Mouse (Mus musculus) layer of hippocampus, adult 9-11 months (tissue): ENCODE results near the gene Usp7.

Experiments
- DNase-seq: peaks from one replicate; pipeline ENCODE4 v3.0.0; 2022

Gene Usp7

DNA sequence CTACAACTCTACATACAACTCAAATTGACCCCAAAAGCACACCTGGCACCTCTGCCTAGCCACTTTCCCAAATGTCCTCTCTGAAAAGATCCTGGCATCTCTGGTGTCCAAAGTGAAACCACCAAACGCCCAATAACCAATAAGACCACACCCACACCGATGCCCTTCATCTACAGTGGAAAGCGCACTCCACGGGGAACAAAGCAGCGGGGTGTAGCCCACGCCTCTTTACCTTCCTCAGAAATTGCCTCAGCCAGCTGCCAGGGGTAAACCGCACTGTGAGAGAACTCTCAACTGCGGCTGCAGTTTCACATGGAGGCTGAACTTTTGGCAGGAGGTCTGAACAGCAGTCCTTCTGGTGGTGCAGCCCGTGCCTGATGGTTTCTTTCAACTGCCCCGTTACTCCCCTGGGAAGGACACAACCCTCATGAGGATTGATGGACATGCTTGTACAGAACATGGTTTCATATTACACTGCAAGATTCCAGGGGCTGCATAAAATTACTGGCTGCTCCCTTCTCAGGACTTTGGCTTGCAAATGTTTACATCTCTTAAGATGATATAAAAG lies 76.5 kb downstream of the Usp7 start:
- DNase-seq, result no peak

DNA sequence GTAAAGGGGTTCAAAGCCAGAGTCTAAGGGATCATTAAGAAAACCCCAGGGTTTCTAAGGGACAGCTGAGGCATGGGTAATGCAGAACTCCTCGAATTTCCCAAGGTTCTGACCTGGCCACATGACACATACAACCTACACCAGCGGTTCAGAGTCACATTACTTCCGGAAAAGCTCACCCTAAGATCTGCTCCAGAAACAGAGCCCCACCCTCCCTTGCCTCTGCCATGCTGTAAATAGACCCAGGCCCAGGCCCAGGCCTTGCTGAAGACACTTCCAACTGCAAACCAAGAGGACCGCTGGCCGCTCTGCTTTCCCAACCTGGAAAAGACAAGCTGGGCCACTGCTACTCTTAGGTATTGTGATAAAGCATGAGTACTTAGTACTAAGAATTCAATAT lies 77.3 kb downstream of the Usp7 start:
- no peak for DNase-seq

DNA sequence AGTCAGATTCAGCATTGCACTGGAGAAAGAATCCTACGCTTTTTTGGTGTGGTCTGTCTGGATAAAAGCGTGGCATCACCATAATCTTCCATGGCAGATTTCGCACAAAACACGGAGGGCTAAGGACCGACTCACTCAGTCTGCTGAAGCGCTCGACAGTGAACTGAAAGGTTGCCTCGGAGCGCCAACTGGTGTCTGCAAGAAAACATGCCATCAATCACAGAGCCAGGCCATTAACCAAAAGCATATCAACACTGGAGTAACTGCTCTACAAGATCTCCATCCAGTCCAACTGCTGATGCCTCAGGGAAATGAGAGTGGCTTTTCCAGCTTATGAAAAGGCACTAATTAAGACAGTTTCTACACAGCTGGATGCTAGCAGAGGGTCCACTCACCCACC lies 80.1 kb downstream of the Usp7 start:
- peak; percentile 23 for DNase-seq

DNA sequence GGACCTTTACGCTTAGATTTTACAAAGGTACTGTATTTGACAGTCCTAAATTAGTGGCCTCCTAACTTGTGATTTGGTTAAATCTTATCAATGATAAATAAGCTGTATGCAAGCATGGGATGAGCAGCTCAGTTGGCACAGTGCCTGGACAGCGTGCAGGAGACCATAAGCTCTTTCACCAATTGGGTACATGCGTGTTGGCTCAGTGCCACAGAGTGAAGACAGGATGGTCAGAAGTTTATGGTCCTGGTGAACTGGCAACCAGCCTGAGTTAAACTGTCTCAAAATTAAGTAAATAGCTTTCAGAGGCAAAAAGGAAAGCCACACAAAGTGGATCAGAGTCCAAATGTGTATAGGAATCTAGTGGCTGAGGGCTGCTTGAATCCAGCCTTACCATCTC lies 91.5 kb downstream of the Usp7 start:
- no peak for DNase-seq

DNA sequence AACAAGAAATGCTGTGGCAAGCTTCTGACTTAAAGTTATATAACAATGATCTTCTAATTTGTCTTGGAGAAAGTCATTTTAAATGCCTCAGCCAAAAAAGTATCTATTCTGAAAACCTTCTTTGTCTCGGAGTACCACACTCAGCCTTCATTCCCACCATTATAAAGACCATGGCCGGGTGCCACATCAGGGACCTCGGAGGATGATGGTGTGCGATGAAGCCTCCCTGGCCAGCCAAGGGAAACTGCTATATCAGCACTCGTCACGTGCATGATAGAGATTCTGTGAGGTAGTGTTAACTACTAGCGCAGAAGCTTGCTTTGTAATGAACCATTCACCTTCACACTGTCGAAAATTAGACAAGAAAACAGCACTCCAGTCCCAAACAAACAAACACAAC lies 92.6 kb downstream of the Usp7 start:
- no peak for DNase-seq

DNA sequence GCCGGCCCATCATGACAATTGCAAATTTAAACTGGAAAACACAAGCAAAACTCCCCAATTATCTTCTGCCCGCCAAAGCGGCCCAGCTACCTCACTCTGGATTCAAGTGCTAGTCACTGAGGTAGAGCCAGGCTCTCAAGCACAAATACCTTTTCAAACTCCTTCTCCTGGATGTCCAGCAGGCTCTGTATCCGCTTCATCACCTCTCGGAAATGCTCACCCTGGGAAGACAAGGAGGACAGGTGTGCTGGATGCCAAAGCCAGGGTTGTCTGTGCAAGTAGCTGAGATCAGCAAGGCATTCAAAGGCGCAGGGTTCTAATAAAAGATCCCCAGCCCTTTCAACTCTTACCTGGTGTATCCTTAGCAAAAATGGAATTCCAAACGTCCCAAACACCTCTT lies 100.9 kb downstream of the Usp7 start:
- no peak for DNase-seq

DNA sequence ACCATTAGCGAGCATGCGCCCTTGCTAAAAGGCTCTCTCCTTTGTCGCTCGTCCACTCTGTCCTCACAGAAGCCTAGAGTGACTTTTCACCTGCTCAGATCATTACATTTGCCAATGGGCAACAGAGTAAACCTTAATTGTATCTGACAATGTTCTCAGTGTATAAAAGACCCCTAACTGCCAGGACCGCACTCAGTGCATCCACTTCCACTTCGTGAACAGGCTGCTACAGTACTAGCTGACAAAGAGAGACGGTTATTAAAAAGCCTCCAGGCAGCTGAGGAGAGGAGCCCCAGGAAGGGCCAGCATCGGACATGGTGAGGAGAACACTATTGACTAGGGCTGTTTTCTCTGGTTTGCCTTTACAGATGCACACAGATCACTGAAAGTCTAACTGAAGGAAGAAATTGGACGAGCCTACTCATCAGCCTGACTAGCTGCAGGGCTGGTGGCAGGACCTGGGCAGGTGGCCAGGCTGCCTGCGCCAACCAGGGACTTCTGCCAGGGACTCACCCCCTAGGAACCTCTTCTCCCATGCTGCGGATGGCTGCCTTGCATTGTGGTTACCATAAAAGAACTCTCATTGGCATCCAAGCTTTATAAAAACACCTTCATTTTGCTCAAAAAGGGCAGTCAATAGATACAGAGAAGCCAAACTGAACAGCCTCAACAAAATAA lies 102.0 kb downstream of the Usp7 start:
- no peak for DNase-seq

DNA sequence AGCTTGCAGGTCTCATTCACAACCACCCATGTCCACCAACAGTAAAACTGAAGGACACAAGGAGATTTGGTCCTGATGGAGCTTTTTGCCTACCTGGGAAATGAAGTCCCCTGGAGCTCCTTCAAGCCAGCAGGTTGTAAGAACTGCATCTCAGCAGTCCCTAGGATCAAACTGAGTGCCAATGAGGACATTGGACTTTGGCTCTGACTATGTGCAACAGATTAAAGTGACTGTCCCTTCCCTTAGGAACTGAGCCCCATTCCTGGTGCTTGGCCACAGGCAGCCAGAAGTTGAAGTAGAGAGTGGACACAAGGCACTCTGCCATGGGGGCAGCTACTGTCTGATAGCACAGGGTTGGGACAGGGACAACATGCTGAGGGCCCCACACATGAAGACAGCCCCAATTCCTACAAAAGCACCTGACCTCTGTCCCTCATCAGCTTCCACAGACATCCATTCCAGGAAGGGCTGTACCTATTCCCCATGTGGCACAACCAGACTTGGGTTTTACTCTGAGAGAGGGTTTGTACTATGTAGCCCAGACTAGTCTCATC lies 104.5 kb downstream of the Usp7 start:
- DNase-seq, result no peak

DNA sequence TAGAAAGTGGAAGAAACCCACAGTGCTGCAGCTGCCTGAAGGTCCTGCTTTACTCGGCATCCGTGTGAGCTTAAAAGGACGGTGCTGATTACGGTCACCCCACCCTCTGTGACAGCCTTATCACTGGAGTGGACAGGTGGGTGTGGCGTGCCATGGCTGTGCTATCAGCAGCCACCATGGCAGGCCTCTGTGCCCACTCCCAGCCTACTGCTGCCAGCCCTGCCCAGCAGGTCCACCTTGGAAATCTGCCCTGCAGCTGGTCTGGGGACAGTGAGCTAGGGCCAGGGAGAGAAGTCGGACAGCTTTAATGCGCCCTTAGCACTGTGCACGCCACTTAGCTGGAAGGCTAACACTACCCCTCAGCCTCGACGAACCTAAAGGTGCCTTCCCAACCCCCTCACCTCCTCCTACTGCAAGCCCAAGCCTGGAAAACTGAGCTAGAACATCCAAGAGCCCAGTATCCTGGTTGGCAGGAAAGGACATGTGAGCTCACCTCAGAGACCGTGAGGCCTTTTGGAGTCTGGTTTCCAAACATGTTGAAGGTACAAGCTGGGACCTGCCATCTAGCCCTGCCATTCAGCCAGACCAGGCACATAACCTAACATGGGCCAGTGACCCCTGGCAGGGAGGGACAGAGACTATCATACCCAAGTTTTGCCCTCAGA lies 105.1 kb downstream of the Usp7 start:
- DNase-seq, result no peak

DNA sequence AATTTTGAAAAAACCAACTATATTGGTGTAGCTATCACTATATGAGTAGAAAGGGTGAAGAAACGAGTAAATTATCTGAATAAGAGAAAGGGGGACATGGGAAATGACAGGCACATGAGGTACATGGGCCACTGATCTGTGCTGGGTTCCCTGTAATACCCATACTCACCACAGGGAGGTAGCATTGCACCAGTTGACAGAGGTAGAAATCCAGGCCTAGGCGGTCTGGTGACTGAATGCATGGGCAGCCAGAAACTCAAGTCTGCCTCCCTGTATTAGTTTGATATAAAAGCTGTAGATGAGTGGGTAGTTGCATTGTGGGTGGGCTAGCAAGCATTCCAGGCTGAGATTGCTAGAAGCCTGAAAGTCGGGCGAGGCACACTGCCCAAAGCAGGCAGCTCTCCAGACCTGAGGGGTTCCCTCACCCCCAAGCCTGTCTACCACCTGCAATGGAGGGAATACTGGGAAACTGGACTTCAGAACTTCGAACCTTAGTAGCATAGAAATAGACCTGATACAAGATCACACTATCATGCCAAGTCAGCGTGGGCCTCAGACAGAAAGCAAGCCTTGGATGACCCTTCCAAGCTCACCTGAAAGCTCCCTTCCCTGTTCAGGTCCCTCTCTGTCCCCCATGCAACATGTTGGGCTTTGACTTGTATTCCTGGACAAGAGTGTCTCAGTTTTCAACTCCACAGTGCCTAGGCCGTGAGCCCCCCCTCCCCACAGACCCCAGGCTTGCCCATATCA lies 105.8 kb downstream of the Usp7 start:
- DNase-seq, result peak; percentile 75

DNA sequence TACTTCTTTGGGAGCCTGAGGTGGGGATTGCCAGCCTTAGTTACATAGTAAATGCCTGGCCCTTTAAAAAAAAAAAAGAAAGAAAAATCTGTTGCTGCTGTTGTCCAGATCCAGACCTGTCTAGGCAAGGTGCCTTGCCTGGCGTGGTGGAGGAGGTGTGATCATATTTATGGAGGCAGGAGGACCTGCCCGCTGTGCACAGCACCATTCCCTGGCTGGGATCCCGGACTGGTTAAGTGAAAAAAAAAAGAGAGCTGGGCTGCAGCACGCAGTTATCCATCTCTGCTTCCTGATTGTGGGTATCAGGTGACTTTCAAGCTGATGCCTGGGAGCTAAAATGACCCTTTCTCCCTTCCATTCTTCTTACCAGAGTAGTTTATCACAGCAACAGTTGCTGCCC lies 107.0 kb downstream of the Usp7 start:
- DNase-seq, result no peak

DNA sequence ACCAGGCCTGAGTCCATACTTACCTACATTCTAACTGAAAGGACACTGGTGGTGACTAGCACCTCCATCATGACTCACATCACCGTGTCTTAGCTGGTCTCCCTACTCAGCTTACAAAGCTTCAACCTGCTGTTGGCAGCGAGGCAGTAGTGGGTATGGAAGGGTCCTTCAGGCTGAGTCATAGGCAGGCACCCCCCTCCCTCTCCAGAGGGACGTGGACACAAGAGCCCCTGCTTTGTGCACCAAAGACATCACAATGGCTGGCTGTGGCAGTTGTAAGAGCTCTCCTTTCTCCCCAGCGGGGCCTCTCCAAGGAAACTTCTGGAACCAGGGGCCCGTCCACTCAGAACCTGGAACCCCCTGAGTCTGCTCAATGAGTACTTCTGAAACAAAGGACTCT lies 111.6 kb downstream of the Usp7 start, which contains the start of gene Gm5767:
Gm5767 (plus strand) TSS at position 301 of the 400 bp plus-strand sequence.
- no peak for DNase-seq

DNA sequence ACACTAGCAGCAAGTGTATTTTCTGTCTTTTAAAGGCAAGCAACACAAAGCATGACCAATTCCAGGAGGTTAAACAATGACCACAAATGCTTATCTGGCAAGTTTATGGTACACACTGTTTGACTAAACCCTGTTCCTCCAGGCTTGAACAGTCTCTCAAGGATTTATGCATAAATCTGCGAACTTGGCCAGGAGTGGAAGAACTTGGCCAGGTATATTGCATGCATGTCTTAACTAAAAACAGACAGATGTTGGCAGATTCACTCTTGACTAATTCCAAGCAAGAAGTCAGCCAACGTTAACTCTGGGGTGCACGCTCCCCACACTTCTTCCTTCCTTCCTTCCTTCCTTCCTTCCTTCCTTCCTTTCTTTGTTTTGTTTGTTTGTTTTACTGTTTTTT lies 112.3 kb downstream of the Usp7 start:
- no peak for DNase-seq

DNA sequence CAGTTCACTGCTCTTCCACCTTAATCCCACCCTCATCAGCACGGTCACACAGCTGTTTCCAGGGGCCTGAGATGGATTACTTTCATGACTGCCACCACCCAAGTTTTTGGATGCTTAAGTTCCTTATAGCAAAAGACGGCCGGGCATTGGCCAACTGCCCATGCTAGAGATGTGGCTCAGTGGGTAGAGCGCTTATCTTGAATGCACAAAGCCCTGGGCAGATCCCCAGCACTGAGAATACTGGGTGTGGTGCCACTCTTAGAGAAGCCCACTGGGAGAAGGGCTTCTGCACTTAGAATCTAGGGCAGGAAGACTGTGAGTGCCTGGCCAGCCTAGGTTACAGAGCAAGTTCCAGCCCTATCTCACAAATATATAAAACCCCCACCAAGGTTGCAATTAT lies 113.4 kb downstream of the Usp7 start:
- DNase-seq, result no peak

DNA sequence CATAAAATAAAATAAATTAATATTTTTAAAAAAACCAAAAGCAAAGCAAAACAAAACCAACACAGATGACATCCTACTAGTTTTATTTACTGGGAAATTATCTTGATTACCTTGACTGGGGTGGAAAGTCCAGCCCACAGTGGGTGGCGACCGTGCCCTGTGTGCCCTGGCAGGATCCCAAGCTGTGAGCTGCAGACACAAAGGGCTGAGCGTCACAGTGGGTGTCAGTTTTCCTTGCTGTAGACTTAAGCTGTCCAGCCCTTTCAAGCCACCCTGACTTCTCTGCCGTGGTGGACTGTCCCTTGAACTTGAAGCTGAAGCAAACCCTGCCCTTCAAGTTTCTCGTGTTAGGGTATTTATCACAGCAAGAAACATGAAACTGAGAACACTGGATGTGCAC lies 114.1 kb downstream of the Usp7 start:
- no peak for DNase-seq

DNA sequence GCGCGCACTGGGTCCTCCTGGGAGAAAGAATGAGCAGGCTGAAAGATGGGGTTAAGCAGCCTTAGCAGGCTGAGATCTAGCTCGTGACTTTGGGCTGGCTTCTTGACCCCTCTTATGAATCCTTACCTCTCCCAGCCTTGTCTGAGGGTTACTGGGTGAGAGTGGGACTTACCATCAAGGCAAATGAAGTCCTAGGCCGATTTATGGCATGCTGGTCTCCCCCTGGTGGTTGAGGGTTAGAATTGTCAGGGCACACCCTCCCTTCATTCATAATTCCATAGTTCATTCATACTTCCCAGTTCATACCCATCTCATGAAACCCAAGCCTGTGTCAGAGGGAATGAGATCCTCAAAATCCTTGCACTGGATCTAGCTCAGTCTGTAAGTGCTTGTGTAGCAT lies 115.3 kb downstream of the Usp7 start:
- no peak for DNase-seq

DNA sequence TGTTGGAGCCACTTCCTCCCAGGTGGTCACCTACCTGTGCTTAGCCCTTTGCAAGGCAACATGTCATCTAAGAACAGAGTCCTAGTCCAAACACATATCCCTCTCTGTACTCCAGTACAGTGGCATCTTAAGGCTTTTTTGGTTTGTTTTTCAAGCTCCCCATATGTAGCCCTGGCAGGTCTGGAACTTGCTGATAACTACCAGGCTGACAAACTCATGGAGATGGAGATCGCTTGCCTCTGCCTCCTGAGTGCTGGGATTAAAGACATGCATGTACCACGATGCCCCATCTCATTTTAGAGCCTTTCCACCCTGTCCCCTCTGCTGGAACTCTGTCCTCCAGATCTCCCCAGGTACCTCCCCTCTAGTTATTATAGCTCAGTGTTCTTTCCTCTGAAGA lies 115.9 kb downstream of the Usp7 start:
- DNase-seq, result no peak

DNA sequence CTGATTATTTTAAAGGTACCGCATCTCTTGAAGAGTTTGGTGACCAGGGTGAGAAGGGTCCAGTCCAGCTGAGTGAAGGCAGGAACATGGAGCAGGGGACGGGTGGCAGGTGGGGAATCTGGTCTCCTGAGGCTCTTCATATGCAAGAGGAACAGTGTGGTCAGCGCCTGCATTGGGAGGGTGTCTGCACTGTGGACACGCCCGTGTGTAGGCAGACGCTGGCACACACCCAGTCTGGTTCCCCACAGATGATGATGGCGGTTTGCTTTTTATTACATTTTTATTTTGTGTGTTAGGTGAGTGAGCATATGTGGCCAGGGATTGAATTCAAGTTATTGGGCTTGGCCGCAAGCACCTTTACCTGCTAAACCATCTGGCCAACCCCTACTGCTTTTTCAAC lies 116.5 kb downstream of the Usp7 start:
- DNase-seq, result no peak

DNA sequence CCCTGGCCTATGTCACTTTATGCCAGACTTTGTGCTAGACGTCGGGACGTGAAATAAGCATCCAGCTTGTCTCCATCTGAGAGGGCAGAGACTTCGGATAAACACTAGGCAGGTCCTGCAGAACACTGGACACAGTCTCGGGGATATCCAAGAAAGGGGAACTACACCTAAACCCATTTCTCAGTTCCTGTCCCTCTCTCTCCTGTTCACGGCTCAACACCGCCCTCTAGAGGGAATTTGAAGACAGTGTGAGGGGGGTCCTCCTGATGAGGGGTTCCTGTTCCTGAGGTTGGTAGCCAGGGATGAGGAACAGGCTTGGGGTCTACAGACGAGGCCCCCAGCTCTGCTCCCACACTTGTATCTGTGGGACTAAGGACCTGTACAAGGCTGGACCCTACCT lies 117.9 kb downstream of the Usp7 start:
- DNase-seq, result no peak

DNA sequence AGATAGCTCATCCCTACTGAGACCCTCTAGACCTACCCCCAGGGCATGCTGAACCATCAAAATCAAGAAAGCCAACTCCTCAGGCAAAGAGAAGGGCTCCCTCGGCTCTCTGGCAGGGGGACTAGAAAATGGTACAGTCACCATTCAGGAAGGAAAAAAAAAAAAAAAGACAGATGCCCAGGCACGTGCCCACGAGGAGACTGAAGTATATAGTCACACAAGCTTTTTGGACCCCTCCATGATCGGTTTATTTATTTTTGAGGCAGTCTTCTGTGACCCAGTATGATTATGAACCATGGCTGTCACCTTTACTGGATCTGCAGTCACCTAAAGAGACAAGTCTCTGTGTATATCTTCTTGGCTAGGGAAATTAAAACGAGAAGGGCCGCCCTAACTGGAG lies 118.8 kb downstream of the Usp7 start:
- no peak for DNase-seq

DNA sequence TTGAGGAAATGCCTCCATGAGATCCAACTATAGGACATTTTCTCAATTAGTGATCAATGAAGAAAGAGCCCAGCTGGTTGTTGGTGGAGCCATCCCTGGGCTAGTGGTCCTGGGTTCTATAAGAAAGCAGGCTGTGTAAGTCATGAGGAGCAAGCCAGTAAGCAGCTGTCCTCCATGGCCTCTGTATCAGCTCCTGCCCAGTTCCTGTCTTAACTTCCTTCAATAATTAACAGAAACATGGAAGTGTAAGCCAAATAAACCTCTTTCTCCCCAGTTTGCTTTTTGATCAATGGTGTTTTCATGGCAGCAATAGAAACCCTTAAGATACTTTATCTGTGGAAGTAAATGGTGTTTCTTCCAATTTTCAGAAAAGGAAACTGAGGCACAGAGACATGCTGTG lies 119.3 kb downstream of the Usp7 start:
- no peak for DNase-seq

DNA sequence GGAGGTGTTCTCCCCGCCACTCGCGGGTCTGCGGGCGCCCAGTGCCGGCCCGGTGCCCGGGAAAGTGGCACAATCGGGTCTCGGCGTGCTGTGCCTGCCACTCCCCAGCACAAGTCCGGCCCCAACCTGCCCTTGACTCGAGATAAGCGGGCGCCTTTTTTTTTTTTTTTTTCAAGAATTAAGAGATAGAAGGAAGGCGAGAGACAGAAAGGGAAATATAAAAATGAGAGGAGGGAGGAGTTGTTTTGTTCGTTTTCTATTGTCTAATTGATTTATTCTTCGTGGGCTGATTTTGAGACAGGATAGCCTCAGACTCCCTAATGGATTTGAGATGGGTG lies 119.8 kb downstream of the Usp7 start:
- no peak for DNase-seq

DNA sequence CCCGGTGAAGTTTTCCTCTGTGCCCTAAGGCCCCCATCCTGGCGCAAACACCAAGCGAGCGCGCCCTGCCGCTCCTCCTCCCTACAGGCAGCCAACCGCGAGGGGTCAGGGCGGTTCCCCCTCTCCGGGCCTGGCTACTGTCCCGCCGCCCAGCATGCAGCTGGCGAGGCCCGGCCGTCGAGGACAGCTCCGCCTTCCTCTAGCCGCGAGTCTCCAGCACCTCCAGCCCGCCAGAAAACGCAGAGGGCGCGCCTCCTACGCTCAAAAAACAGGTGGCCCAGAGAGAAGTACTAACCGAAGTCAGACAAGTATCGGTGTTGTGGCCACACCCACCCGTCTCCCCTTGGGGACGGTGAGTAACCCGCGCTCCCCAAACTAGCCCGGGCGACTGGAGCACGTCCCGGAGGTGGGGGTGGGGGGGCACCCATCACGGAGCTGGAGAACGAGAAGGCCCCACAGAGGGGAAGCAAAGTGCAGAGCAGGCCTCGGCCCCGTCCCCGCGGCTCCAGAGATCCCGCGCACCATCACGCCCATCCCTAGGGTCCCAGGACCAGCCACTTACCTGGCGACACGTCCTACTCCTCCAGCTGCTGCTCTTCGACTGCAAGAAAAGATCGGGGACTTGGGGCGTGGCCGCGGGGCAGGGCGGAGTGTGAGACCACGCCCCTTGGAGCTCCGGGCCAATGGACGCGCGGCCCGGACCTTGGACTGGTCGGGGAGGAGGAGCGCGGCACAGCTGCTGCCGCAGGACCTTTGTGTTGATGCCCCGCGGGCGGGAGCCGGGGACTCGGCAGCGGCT lies 120.4 kb downstream of the Usp7 start, which contains the start of gene Carhsp1:
Carhsp1 (minus strand) TSS at position 605 of the 799 bp plus-strand sequence.
- peak; percentile 90 for DNase-seq
